Mouse (Mus musculus) liver, embryonic 14.5 days (tissue): ENCODE measurements around the gene Gm38392.

Experiments used
- CTCF ChIP-seq: IDR thresholded peaks from 2 replicates; pipeline ENCODE4 v1.5.1; 2016; ENCODE audit warnings: antibody characterized with exemption, low read depth, control low read depth
- EP300 ChIP-seq: IDR thresholded peaks from 2 replicates; pipeline ENCODE4 v1.6.1; 2016; ENCODE audit warnings: antibody characterized with exemption, low read depth

DNA sequence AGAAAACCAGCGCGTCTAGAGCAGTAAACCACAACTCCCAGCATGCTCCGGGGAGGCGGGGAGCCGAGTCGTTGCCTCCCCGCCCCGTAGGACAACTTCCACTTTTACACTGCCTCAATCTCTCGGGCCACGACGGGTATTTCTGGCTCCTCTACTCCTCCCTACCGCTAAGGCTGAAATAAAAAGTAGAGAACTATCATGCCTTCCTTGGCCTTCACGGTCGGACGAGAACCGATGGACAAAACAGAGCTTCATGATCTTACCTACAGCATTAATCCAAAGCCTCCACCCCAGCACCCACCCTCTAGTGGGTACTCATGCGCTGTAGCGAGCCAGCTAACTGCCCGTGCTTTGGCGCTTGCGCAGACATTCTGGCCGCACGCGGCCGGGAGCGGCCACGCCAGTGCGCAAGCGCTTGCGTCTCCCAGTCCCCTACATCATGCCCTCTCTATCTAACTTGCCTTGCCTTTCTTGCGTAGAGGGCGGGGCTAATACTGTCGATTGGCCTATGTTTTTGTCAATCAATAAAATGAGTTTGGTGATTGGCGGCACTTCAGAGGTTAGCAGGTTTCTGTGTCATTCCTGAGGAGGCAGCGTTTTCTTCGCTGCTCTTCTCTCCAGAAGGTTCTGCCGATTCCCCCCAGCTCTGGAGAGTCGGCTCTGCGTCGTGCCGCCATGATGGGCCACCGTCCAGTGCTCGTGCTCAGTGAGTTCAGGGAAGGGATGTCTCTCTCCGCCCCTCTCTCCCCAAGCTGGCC lies 9.7 kb upstream of the Gm38392 start, which contains the start of the genes Tsacc and Cct3:
- peak; percentile 55 for TF ChIP-seq CTCF
- no peak for TF ChIP-seq EP300
